Mouse (Mus musculus) G1E (cell line): Measurements from ENCODE around the gene Vps9d1.
"Not testable (repeated sequence)": the region's sequence is repeated elsewhere in the genome, so short reads cannot be mapped to it uniquely, and the experiment has no call there.

ENCODE experiments used
- CTCF ChIP-seq: IDR thresholded peaks from 2 replicates; pipeline ENCODE4 v1.5.1; 2012; ENCODE audit warnings: low read depth, low read length, inconsistent platforms, mixed read lengths
- GATA1 ChIP-seq: IDR thresholded peaks from 2 replicates; pipeline ENCODE4 v1.6.1; 2012; ENCODE audit warnings: borderline replicate concordance, low read length, inconsistent platforms, mixed read lengths
- GATA2 ChIP-seq: IDR thresholded peaks from 2 replicates; pipeline ENCODE4 v1.6.1; 2012; ENCODE audit warnings: low read depth, low read length, inconsistent platforms, borderline replicate concordance

DNA sequence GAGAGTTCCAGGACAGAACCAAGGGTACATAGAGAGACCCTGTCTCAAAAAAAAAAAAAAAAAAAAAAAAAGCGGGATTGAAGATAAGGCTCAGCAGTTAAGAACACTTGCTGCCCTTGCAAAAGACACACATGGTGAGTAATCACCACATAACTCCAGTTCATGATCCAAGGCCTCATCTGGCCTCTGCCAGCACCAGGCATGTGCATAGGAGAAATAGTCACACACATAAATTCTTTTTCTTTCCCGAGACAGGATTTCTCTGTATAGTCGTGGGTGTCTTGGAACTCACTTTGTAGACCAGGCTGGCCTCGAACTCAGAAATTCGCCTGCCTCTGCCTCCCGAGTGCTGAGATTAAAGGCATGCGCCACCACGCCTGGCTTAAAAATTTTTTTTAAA lies 3.4 kb upstream of the Vps9d1 start:
- not testable (repeated sequence) for TF ChIP-seq CTCF, GATA2, GATA1
